Mouse (Mus musculus) MEL (cell line): Measurements from ENCODE around the gene Msl2. TPM values are rescaled to one million over a fixed set of nuclear protein-coding genes. Genes with fewer than 3 reads are reported as not detected.

Source experiments
- DNase-seq: peaks from one replicate; pipeline ENCODE4 v3.0.0; 2011; ENCODE audit warnings: low read depth, low spot score
- H3K27ac ChIP-seq: 2 replicates; pipeline ENCODE4 v1.5.1; 2012; ENCODE audit warnings: low read depth, mild to moderate bottlenecking, control low read depth, low read length, moderate library complexity; ENCODE audit not compliant: control insufficient read depth
- H3K27me3 ChIP-seq, 2 experiments: fragments of 150-350 bp in 1 of 2; sonication (generic) in 1 of 2; 2 replicates each; pipeline ENCODE4 v1.6.1; 2012; ENCODE audit warnings: low read length in 2 of 2, mild to moderate bottlenecking in 2 of 2, improper control_type of control experiment in 1 of 2, moderate library complexity in 1 of 2; ENCODE audit not compliant: insufficient read depth in 2 of 2, control insufficient read depth in 1 of 2
- H3K36me3 ChIP-seq, 2 experiments: 2 replicates each; pipeline ENCODE4 v1.6.1; 2012 to 2014; ENCODE audit warnings: low read length in 2 of 2, improper control_type of control experiment in 1 of 2, inconsistent platforms in 1 of 2, mild to moderate bottlenecking in 1 of 2; ENCODE audit not compliant: insufficient read depth in 2 of 2, control insufficient read depth in 1 of 2
- H3K4me1 ChIP-seq, 2 experiments: fragments of 150-350 bp in 1 of 2; sonication (generic) in 1 of 2; 2 replicates each; pipeline ENCODE4 v1.6.1; 2012; ENCODE audit warnings: low read length in 2 of 2, improper control_type of control experiment in 1 of 2, mild to moderate bottlenecking in 1 of 2; ENCODE audit not compliant: insufficient read depth in 2 of 2, control insufficient read depth in 1 of 2
- H3K4me3 ChIP-seq, 2 experiments: fragments of 150-350 bp in 1 of 2; sonication (generic) in 1 of 2; 2 replicates each; pipeline ENCODE4 v1.5.1; 2012; ENCODE audit warnings: low read depth in 2 of 2, low read length in 2 of 2, mild to moderate bottlenecking in 2 of 2, moderate library complexity in 2 of 2, control low read depth in 1 of 2, improper control_type of control experiment in 1 of 2; ENCODE audit not compliant: control insufficient read depth in 1 of 2, insufficient read depth in 1 of 2
- H3K79me2 ChIP-seq: 2 replicates; pipeline ENCODE4 v1.6.1; 2012; ENCODE audit warnings: mild to moderate bottlenecking, low read length, moderate library complexity; ENCODE audit not compliant: control insufficient read depth, poor library complexity, insufficient read depth
- H3K9ac ChIP-seq: 2 replicates; pipeline ENCODE4 v1.6.1; 2012; ENCODE audit warnings: low read depth, mild to moderate bottlenecking, control low read depth, low read length, moderate library complexity; ENCODE audit not compliant: control insufficient read depth, poor library complexity, severe bottlenecking
- H3K9me3 ChIP-seq: fragments of 150-350 bp; sonication (generic); replicated peaks from 2 replicates; pipeline ENCODE4 v1.6.1; 2012; ENCODE audit warnings: mild to moderate bottlenecking, low read length, improper control_type of control experiment, moderate library complexity; ENCODE audit not compliant: insufficient read depth
- CHD2 ChIP-seq: IDR thresholded peaks from 2 replicates; pipeline ENCODE4 v1.6.1; 2011; ENCODE audit warnings: low read length, improper control_type of control experiment
- E2F4 ChIP-seq: IDR thresholded peaks from 2 replicates; pipeline ENCODE4 v1.6.1; 2011; ENCODE audit warnings: low read depth, low read length, improper control_type of control experiment, borderline replicate concordance
- EP300 ChIP-seq, 2 experiments: IDR thresholded peaks; 2 replicates each; pipeline ENCODE4 v1.6.1; 2011; ENCODE audit warnings: improper control_type of control experiment in 2 of 2, low read length in 2 of 2, low read depth in 1 of 2, mild to moderate bottlenecking in 1 of 2
- ETS1 ChIP-seq: IDR thresholded peaks from 2 replicates; pipeline ENCODE4 v1.6.1; 2012; ENCODE audit warnings: low read depth, mild to moderate bottlenecking, inconsistent platforms, low read length, improper control_type of control experiment, moderate library complexity
- GATA1 ChIP-seq: IDR thresholded peaks from 2 replicates; pipeline ENCODE4 v1.6.1; 2011; ENCODE audit warnings: low read depth, low read length, improper control_type of control experiment
- JUND ChIP-seq: IDR thresholded peaks from 2 replicates; pipeline ENCODE4 v1.6.1; 2011; ENCODE audit warnings: low read depth, mild to moderate bottlenecking, improper control_type of control experiment, low read length
- MAX ChIP-seq: IDR thresholded peaks from 2 replicates; pipeline ENCODE4 v1.6.1; 2011; ENCODE audit warnings: low read length, improper control_type of control experiment
- MAZ ChIP-seq: IDR thresholded peaks from 2 replicates; pipeline ENCODE4 v1.6.1; 2012; ENCODE audit warnings: low read depth, mild to moderate bottlenecking, inconsistent platforms, low read length, improper control_type of control experiment
- MEF2A ChIP-seq: IDR thresholded peaks from 2 replicates; pipeline ENCODE4 v1.6.1; 2014; ENCODE audit warnings: low read depth, mild to moderate bottlenecking, inconsistent platforms, low read length, improper control_type of control experiment; ENCODE audit not compliant: poor library complexity, insufficient replicate concordance, severe bottlenecking; ENCODE audit errors: extremely low read depth
- MXI1 ChIP-seq: IDR thresholded peaks from 2 replicates; pipeline ENCODE4 v1.6.1; 2011; ENCODE audit warnings: mild to moderate bottlenecking, low read depth, low read length, improper control_type of control experiment
- NELFE ChIP-seq: IDR thresholded peaks from 2 replicates; pipeline ENCODE4 v1.6.1; 2011; ENCODE audit warnings: low read depth, low read length, improper control_type of control experiment
- NRF1 ChIP-seq: IDR thresholded peaks from 2 replicates; pipeline ENCODE4 v1.6.1; 2014; ENCODE audit warnings: low read depth, mild to moderate bottlenecking, inconsistent platforms, low read length, improper control_type of control experiment, moderate library complexity; ENCODE audit not compliant: poor library complexity, insufficient read depth, severe bottlenecking
- POLR2A ChIP-seq, 2 experiments: IDR thresholded peaks; 2 replicates each; pipeline ENCODE4 v1.6.1; 2011 to 2012; ENCODE audit warnings: low read length in 2 of 2, mild to moderate bottlenecking in 2 of 2, control low read depth in 1 of 2, improper control_type of control experiment in 1 of 2, low read depth in 1 of 2, moderate library complexity in 1 of 2; ENCODE audit not compliant: control insufficient read depth in 1 of 2, insufficient read depth in 1 of 2, poor library complexity in 1 of 2
- POLR2AphosphoS2 ChIP-seq: IDR thresholded peaks from 2 replicates; pipeline ENCODE4 v1.6.1; 2011; ENCODE audit warnings: low read length, improper control_type of control experiment
- POLR2AphosphoS5 ChIP-seq: IDR thresholded peaks from 2 replicates; pipeline ENCODE4 v1.6.1; 2012; ENCODE audit warnings: low read depth, borderline replicate concordance, mild to moderate bottlenecking, inconsistent platforms, low read length, moderate library complexity, mixed read lengths
- RAD21 ChIP-seq: IDR thresholded peaks from 2 replicates; pipeline ENCODE4 v1.6.1; 2011; ENCODE audit warnings: mild to moderate bottlenecking, low read depth, low read length, improper control_type of control experiment
- SIN3A ChIP-seq: IDR thresholded peaks from 2 replicates; pipeline ENCODE4 v1.6.1; 2012; ENCODE audit warnings: low read length, improper control_type of control experiment, inconsistent platforms
- TAL1 ChIP-seq: IDR thresholded peaks from 2 replicates; pipeline ENCODE4 v1.6.1; 2012; ENCODE audit warnings: mild to moderate bottlenecking, inconsistent platforms, low read length, moderate library complexity, mixed read lengths
- TBP ChIP-seq: IDR thresholded peaks from 2 replicates; pipeline ENCODE4 v1.8.0; 2011; ENCODE audit warnings: low read depth, low read length, improper control_type of control experiment
- TCF12 ChIP-seq: IDR thresholded peaks from 2 replicates; pipeline ENCODE4 v1.6.1; 2014; ENCODE audit warnings: low read depth, mild to moderate bottlenecking, inconsistent platforms, low read length, improper control_type of control experiment, moderate library complexity
- UBTF ChIP-seq: IDR thresholded peaks from 2 replicates; pipeline ENCODE4 v1.6.1; 2012; ENCODE audit warnings: low read depth, mild to moderate bottlenecking, inconsistent platforms, low read length, improper control_type of control experiment, moderate library complexity, borderline replicate concordance; ENCODE audit not compliant: insufficient read depth
- USF1 ChIP-seq: IDR thresholded peaks from 2 replicates; pipeline ENCODE4 v1.6.1; 2014; ENCODE audit warnings: low read depth, mild to moderate bottlenecking, inconsistent platforms, low read length, improper control_type of control experiment, moderate library complexity
- USF2 ChIP-seq, 2 experiments: IDR thresholded peaks; 2 replicates each; pipeline ENCODE4 v1.6.1; 2011 to 2012; ENCODE audit warnings: improper control_type of control experiment in 2 of 2, low read length in 2 of 2, borderline replicate concordance in 1 of 2, inconsistent platforms in 1 of 2, low read depth in 1 of 2, mild to moderate bottlenecking in 1 of 2; ENCODE audit not compliant: insufficient read depth in 1 of 2
- ZC3H11A ChIP-seq: IDR thresholded peaks from 2 replicates; pipeline ENCODE4 v1.6.1; 2012; ENCODE audit warnings: low read depth, mild to moderate bottlenecking, inconsistent platforms, low read length, improper control_type of control experiment
- ZNF384 ChIP-seq: IDR thresholded peaks from 2 replicates; pipeline ENCODE4 v1.6.1; 2012; ENCODE audit warnings: low read depth, mild to moderate bottlenecking, inconsistent platforms, low read length, improper control_type of control experiment
- polyA plus RNA-seq, 2 experiments: library from polyadenylated mRNA; stranded (reverse) in 1 of 2; unstranded in 1 of 2; fragments of >175 nt in 1 of 2; fragments of >200 nt in 1 of 2; gene quantifications; 2 replicates each; pipeline versions ENCODE4 v1.2.1 to v1.2.4; 2012; ENCODE audit warnings: low replicate concordance in 2 of 2, low read depth in 1 of 2; ENCODE audit not compliant: insufficient read length in 2 of 2, insufficient read depth in 1 of 2, missing spikeins in 1 of 2
- total RNA-seq: library from RNA; depleted of rRNA; stranded (reverse); fragments of 300-350 nt; gene quantifications from 2 replicates; pipeline ENCODE4 v1.2.3, GENCODE M21; 2012

Gene Msl2
- total and polyA plus RNA-seq, 3 experiments: 19.7 to 39.6 (median 29.6) TPM

GRCm38 (mm10) chr9:101045710-101046338 is 28.1 kb upstream of the Msl2 start:
- Histone ChIP-seq H3K27me3 (no peaks in the 10 kb centered on the region; a peak in 2 of 4 replicates), H3K9ac (no peak overlapping the region), H3K9me3 (no peaks in the 10 kb centered on the region), H3K4me3 (no peak overlapping the region), H3K36me3 (no peaks in the 10 kb centered on the region), H3K27ac (no peak overlapping the region), H3K79me2 (no peaks in the 10 kb centered on the region), H3K4me1 (no peaks in the 10 kb centered on the region)
- no peak for DNase-seq
- TF ChIP-seq USF1: no peak
- no peak for TF ChIP-seq NRF1
- no peak for TF ChIP-seq POLR2A (IDR thresholded peaks at IDR 0.05; ENCODE audit: control insufficient read depth in 1 of 2, insufficient read depth in 1 of 2, low read depth in 1 of 2, low read length in 2 of 2, poor library complexity in 1 of 2)
- no peak for TF ChIP-seq E2F4
- no peak for TF ChIP-seq ZNF384
- no peak for TF ChIP-seq MAX
- TF ChIP-seq USF2 (IDR thresholded peaks at IDR 0.05; ENCODE audit: borderline replicate concordance in 1 of 2, insufficient read depth in 1 of 2, low read depth in 1 of 2, low read length in 2 of 2): no peak
- no peak for TF ChIP-seq POLR2AphosphoS2
- TF ChIP-seq MAZ: no peak
- no peak for TF ChIP-seq GATA1
- no peak for TF ChIP-seq MEF2A
- no peak for TF ChIP-seq MXI1
- no peak for TF ChIP-seq TBP
- no peak for TF ChIP-seq RAD21
- TF ChIP-seq JUND: no peak
- TF ChIP-seq TCF12: no peak
- TF ChIP-seq ETS1: no peak
- no peak for TF ChIP-seq CHD2
- TF ChIP-seq UBTF: no peak
- no peak for TF ChIP-seq POLR2AphosphoS5

DNA sequence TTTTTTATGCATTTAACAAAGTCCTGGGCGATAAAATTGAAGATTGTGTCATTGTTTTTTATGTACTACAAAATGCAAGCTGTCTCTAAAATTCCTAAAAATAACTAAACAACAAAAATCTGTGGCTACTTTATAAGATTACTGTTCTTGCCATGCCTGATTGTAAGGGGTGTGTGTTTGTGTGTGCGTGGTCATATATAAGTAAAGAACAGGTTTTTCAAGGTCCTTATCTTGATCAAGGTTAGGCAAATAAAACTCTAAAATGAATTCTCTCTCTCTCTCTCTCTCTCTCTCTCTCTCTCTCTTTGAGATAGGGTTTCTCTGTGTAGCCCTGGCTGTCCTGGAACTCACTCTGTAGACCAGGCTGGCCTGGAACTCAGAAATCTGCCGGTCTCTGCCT is 21.9 kb upstream of the Msl2 start:
- no peak overlapping the region for H3K27ac ChIP-seq
- DNase-seq: no peak
- H3K4me3 ChIP-seq: no peak overlapping the region
- H3K9me3 ChIP-seq: no peaks in the 10 kb centered on the region
- H3K27me3 ChIP-seq: no peaks in the 10 kb centered on the region; a peak in 1 of 4 replicates
- H3K9ac ChIP-seq: no peak overlapping the region
- H3K79me2 ChIP-seq: no peaks in the 10 kb centered on the region
- H3K36me3 ChIP-seq: no peaks in the 10 kb centered on the region
- no peaks in the 10 kb centered on the region for H3K4me1 ChIP-seq
- TF ChIP-seq TAL1: no peak
- no peak for TF ChIP-seq POLR2AphosphoS5
- no peak for TF ChIP-seq MXI1
- no peak for TF ChIP-seq EP300 (IDR thresholded peaks at IDR 0.05; ENCODE audit: low read depth in 1 of 2, low read length in 2 of 2)
- no peak for TF ChIP-seq ZC3H11A
- no peak for TF ChIP-seq GATA1
- no peak for TF ChIP-seq SIN3A
- no peak for TF ChIP-seq NELFE
